Mouse (Mus musculus) heart, postnatal 0 days (tissue): Measurements from ENCODE around the gene Irak4.

ENCODE experiments used
- CTCF ChIP-seq: IDR thresholded peaks from 2 replicates; pipeline ENCODE4 v1.5.1; 2016; ENCODE audit warnings: antibody characterized with exemption, control low read depth, low read depth
- EP300 ChIP-seq: IDR thresholded peaks from 2 replicates; pipeline ENCODE4 v1.6.1; 2016; ENCODE audit warnings: antibody characterized with exemption, low read depth

GRCm38 (mm10) chr15:94591356-94591755, 47.9 kb downstream of the Irak4 start:
- TF ChIP-seq CTCF, result no peak
- TF ChIP-seq EP300, result no peak
